Mouse (Mus musculus) Patski (cell line): ENCODE measurements at regions not wholly inside any gene's neighbourhood (a gene's known extent, or its start where the extent isn't known, plus 50 kb on each side); places are given as distances from the start of the nearest gene placed in this dataset.

Source experiments
- ATAC-seq: fragments of 100-300 bp; one replicate; pipeline ENCODE4 v1.8.0; 2021
- CTCF ChIA-PET: fragments of 350-600 bp; sonication (Branson Sonifier 250); formaldehyde crosslinking; loops from one replicate; lab custom pipeline; 2022; ENCODE audit warnings: inconsistent platforms; lab: Charles Lee
- POLR2A ChIA-PET: fragments of 350-600 bp; sonication (Branson Sonifier 250); formaldehyde crosslinking; loops from one replicate; lab custom pipeline; 2022; ENCODE audit warnings: antibody characterized with exemption, inconsistent platforms; lab: Charles Lee
- DNase-seq: peaks from one replicate; pipeline ENCODE4 v3.0.0-alpha.2; 2011; ENCODE audit warnings: low read depth, low spot score
- H3K27me3 ChIP-seq: fragments of 371-371 bp; one replicate; pipeline ENCODE4 v1.5.1; 2021
- CTCF ChIP-seq: fragments of 100-300 bp; IDR thresholded peaks from one replicate; pipeline ENCODE4 v1.5.1; 2021
- in situ Hi-C: fragments of 300-500 bp; cut with MboI; formaldehyde crosslinking; loops from 3 replicates; pipeline ENCODE4 v1.11.1; 2018; ENCODE audit warnings: low pct_unique_long_range_greater_than_20kb, mixed read lengths

GRCm38 (mm10) chr11:33007826-33008530 is 139.2 kb downstream of the Fgf18 start:
- POLR2A ChIA-PET, result no interaction called here
- ATAC-seq (no peak), DNase-seq (no peak)
- no peak for TF ChIP-seq CTCF
- CTCF ChIA-PET, result interaction anchor here (1.3 kb wide), 1 partner anchor 10 kb away, joined by 3 read pairs; no protein-coding TSS in a partner anchor
- H3K27me3 ChIP-seq, result peaks cover 8% of the 10 kb centered on the region
- in situ Hi-C loops, result no loop called here

GRCm38 (mm10) chr11:33007366-33007765 is 139.8 kb downstream of the Fgf18 start:
- no peak for TF ChIP-seq CTCF
- H3K27me3 ChIP-seq, result peaks cover 8% of the 10 kb centered on the region
- DNase-seq, result no peak
- no peak for ATAC-seq
- POLR2A ChIA-PET, result no interaction called here
- in situ Hi-C loops, result no loop called here
- CTCF ChIA-PET, result interaction anchor here (1.3 kb wide), 1 partner anchor 11 kb away, joined by 3 read pairs; no protein-coding TSS in a partner anchor

- no peak for TF ChIP-seq CTCF
- ChIA-PET CTCF (no interaction called here), POLR2A (no interaction called here)
- no peak for ATAC-seq
- DNase-seq, result no peak
- no peaks in the 10 kb centered on the region for H3K27me3 ChIP-seq
- in situ Hi-C loops, result no loop called here
Observed at GRCm38 (mm10) chr11:33005183-33005582, 142.0 kb downstream of the Fgf18 start.

GRCm38 (mm10) chr11:33004603-33005002 is 142.6 kb downstream of the Fgf18 start:
- in situ Hi-C loops, result no loop called here
- DNase-seq (no peak), ATAC-seq (no peak)
- POLR2A ChIA-PET, result no interaction called here
- CTCF ChIA-PET, result no interaction called here
- no peaks in the 10 kb centered on the region for H3K27me3 ChIP-seq
- no peak for TF ChIP-seq CTCF

- DNase-seq (no peak), ATAC-seq (no peak)
- in situ Hi-C loops, result no loop called here
- TF ChIP-seq CTCF, result no peak
- ChIA-PET CTCF (no interaction called here), POLR2A (no interaction called here)
- peaks cover 6% of the 10 kb centered on the region for H3K27me3 ChIP-seq
Observed at GRCm38 (mm10) chr11:32999684-33000255, 147.4 kb downstream of the Fgf18 start.

GRCm38 (mm10) chr11:32998687-32999605 is 148.3 kb downstream of the Fgf18 start:
- POLR2A ChIA-PET, result no interaction called here
- CTCF ChIA-PET, result no interaction called here
- in situ Hi-C loops, result no loop called here
- TF ChIP-seq CTCF, result no peak
- no peak for ATAC-seq
- H3K27me3 ChIP-seq, result peaks cover 6% of the 10 kb centered on the region
- no peak for DNase-seq

- no peak for ATAC-seq
- no peak for TF ChIP-seq CTCF
Observed at GRCm38 (mm10) chr11:32994391-32994790, 152.8 kb downstream of the Fgf18 start.

GRCm38 (mm10) chr11:32993439-32993838 is 153.8 kb downstream of the Fgf18 start:
- no peak for TF ChIP-seq CTCF
- ChIA-PET POLR2A (no interaction called here), CTCF (no interaction called here)
- DNase-seq (no peak), ATAC-seq (no peak)
- H3K27me3 ChIP-seq, result peaks cover 11% of the 10 kb centered on the region
- in situ Hi-C loops, result no loop called here

More at GRCm38 (mm10) chr11:32994391-32994790, 152.8 kb downstream of the Fgf18 start:
- ChIA-PET POLR2A (no interaction called here), CTCF (interaction anchor here (1.2 kb wide), 1 partner anchor 27 kb away, joined by 3 read pairs; no protein-coding TSS in a partner anchor)
- DNase-seq, result no peak
- in situ Hi-C loops, result no loop called here
- H3K27me3 ChIP-seq, result peaks cover 11% of the 10 kb centered on the region

GRCm38 (mm10) chr11:32991036-32991616 is 156.1 kb downstream of the Fgf18 start:
- TF ChIP-seq CTCF, result no peak
- in situ Hi-C loops, result no loop called here
- H3K27me3 ChIP-seq, result peaks cover 5% of the 10 kb centered on the region
- CTCF ChIA-PET, result no interaction called here
- DNase-seq, result no peak
- POLR2A ChIA-PET, result interaction anchor here (0.7 kb wide), 1 partner anchor 20 kb away, joined by 3 read pairs; no protein-coding TSS in a partner anchor
- no peak for ATAC-seq

- DNase-seq, result no peak
- in situ Hi-C loops, result no loop called here
- H3K27me3 ChIP-seq, result peaks cover 5% of the 10 kb centered on the region
- ChIA-PET CTCF (no interaction called here), POLR2A (no interaction called here)
- no peak for TF ChIP-seq CTCF
- no peak for ATAC-seq
Observed at GRCm38 (mm10) chr11:32990201-32990600, 157.0 kb downstream of the Fgf18 start.
